Mouse (Mus musculus) lung, postnatal 0 days (tissue): Measurements from ENCODE around the gene Paqr6.

Source experiments
- CTCF ChIP-seq: IDR thresholded peaks from 2 replicates; pipeline ENCODE4 v1.5.1; 2016; ENCODE audit warnings: antibody characterized with exemption, mild to moderate bottlenecking
- EP300 ChIP-seq: IDR thresholded peaks from 2 replicates; pipeline ENCODE4 v1.6.1; 2016; ENCODE audit warnings: antibody characterized with exemption, mild to moderate bottlenecking, control low read depth

DNA sequence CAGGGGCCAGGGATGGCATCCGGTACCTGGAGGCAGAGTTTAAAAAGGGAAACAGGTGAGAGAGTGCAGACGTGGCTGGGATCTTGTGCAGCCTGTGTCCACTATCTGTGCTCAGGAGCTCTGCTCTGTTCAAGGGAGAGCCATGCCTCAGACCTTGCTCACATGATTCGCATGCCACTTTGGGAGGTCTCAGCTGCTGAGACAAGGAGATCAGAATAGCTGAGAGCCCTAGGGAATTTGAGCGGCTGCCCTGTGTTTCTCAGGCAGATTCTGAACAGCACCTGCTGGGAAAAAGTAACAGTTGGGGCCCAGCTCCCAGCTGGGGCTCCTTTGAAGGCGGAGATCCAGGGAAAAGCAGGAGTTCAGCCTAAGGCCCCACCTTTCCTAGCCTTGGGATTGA lies 4.8 kb upstream of the Paqr6 start:
- TF ChIP-seq EP300 (no peak), CTCF (no peak)
